Mouse (Mus musculus): Measurements from ENCODE around the gene Mri1. TPM values are rescaled to one million over a fixed set of nuclear protein-coding genes. Genes with fewer than 3 reads are reported as not detected.
"Not testable (repeated sequence)": the region's sequence is repeated elsewhere in the genome, so short reads cannot be mapped to it uniquely, and the experiment has no call there.

Mri1 gene
- polyA plus RNA-seq, 1 experiment: 22.8 TPM

DNA sequence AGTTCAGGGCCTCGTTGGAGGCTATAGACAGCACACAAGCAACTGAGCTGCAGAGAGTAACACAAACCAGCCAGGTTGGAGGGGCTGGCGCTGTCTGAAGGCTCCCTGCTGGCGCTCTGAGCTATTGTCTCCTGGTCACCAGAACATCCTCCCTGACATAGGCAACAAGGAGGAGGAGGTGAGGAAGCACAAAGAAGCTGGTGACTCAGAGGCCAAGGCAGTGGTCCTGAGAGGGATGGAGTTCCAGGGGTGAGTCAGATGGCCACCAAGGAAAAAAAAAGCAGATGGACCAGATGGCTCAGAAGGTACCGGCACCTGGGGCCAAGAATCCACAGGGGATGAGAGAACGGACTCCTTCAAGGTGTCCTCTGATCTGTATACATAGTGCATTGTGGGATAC is 34.0 kb upstream of the Mri1 start:
- Histone ChIP-seq H3K27me3 (ENCODE audit: control insufficient read depth, insufficient read depth, insufficient read length) (no peaks in the 10 kb centered on the region), H3K79me2 (ENCODE audit: control insufficient read depth, insufficient read depth) (no peaks in the 10 kb centered on the region), H3ac (ENCODE audit: control insufficient read depth, insufficient read length) (no peak overlapping the region), H3K36me3 (ENCODE audit: control insufficient read depth, insufficient read depth) (no peaks in the 10 kb centered on the region), H3K4me3 (no peak overlapping the region), H3K4me2 (ENCODE audit: low read depth) (no peak overlapping the region)
- TF ChIP-seq SRF (IDR thresholded peaks at IDR 0.05; ENCODE audit: control insufficient read depth, insufficient read length, low read depth) (no peak), MYOD1 (IDR thresholded peaks at IDR 0.05; ENCODE audit: control insufficient read depth in 1 of 3, insufficient read length in 2 of 3, low read depth in 2 of 3) (no peak), REST (IDR thresholded peaks at IDR 0.05; ENCODE audit: insufficient read depth, insufficient read length) (no peak), TCF12 (IDR thresholded peaks at IDR 0.05; ENCODE audit: insufficient read depth, poor library complexity, severe bottlenecking) (no peak), USF1 (IDR thresholded peaks at IDR 0.05; ENCODE audit: low read depth) (no peak), POLR2A (IDR thresholded peaks at IDR 0.05; ENCODE audit: insufficient read length, low read depth) (no peak), CEBPB (IDR thresholded peaks at IDR 0.05; ENCODE audit: insufficient read depth, poor library complexity, severe bottlenecking) (no peak), E2F4 (IDR thresholded peaks at IDR 0.05; ENCODE audit: insufficient read depth) (no peak), MAX (IDR thresholded peaks at IDR 0.05; ENCODE audit: low read depth) (no peak), TCF3 (IDR thresholded peaks at IDR 0.05; ENCODE audit: insufficient read length, low read depth) (no peak), MYOG (IDR thresholded peaks at IDR 0.05; ENCODE audit: control insufficient read depth in 1 of 3, insufficient read depth in 1 of 3, insufficient read length in 2 of 3, low read depth in 2 of 3) (no peak), POLR2AphosphoS2 (IDR thresholded peaks at IDR 0.05; ENCODE audit: insufficient read length, low read depth) (no peak)

DNA sequence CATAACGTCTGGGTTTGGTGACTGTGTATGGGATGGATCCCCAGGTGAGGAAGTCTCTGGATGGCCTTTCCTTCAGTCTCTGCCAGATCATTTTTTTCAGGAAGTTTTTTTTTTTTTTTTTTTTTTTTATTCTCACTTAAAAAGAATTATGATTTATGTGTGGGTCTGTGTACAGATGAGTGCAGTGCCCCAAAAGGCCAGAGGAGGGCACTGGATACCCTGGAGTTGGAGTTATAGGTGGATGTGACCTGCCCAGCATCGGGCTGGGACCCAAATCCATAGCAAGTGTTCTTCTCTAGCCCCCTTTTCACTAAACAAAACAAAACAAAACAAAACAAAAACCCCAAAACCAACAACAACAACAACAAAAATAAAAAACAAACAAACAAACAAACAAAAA is 31.8 kb upstream of the Mri1 start:
- no peak overlapping the region for H3K4me2 ChIP-seq (ENCODE audit: low read depth)
- H3K79me2 ChIP-seq (ENCODE audit: control insufficient read depth, insufficient read depth): no peaks in the 10 kb centered on the region
- no peak for TF ChIP-seq TCF3 (IDR thresholded peaks at IDR 0.05; ENCODE audit: insufficient read length, low read depth)
- no peak for TF ChIP-seq USF1 (IDR thresholded peaks at IDR 0.05; ENCODE audit: low read depth)
- TF ChIP-seq POLR2AphosphoS2 (IDR thresholded peaks at IDR 0.05; ENCODE audit: insufficient read length, low read depth): no peak
- TF ChIP-seq MAX (IDR thresholded peaks at IDR 0.05; ENCODE audit: low read depth): no peak
- no peak overlapping the region for H3K4me3 ChIP-seq
- no peak overlapping the region for H3ac ChIP-seq (ENCODE audit: control insufficient read depth, insufficient read length)
- H3K27me3 ChIP-seq (ENCODE audit: control insufficient read depth, insufficient read depth, insufficient read length): no peaks in the 10 kb centered on the region
- H3K36me3 ChIP-seq (ENCODE audit: control insufficient read depth, insufficient read depth): no peaks in the 10 kb centered on the region

DNA sequence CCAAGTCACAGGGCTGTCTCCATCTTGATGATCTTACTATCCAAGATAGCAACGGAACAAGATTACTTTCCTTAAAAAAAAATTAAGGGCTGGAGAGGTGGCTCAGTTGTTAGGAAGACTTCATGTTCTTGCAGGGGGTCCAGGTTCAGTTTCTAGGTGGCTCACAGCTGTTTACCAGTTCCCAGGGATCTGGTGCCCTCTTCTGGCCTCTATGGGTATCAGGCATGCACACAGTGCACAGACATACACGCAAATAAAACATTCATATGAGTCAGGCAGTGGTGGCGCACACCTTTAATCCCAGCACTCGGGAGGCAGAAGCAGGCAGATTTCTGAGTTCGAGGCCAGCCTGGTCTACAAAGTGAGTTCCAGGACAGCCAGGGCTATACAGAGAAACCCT is 28.5 kb upstream of the Mri1 start:
- not testable (repeated sequence) for H3K4me2 ChIP-seq (ENCODE audit: low read depth); H3K79me2 ChIP-seq (ENCODE audit: control insufficient read depth, insufficient read depth); H3ac ChIP-seq (ENCODE audit: control insufficient read depth, insufficient read length); H3K27me3 ChIP-seq (ENCODE audit: control insufficient read depth, insufficient read depth, insufficient read length); H3K4me3 ChIP-seq; H3K36me3 ChIP-seq (ENCODE audit: control insufficient read depth, insufficient read depth)
- TF ChIP-seq MYOG (IDR thresholded peaks at IDR 0.05; ENCODE audit: control insufficient read depth in 1 of 3, insufficient read depth in 1 of 3, insufficient read length in 2 of 3, low read depth in 2 of 3): peak in 1 of 3 experiments; percentile 6

DNA sequence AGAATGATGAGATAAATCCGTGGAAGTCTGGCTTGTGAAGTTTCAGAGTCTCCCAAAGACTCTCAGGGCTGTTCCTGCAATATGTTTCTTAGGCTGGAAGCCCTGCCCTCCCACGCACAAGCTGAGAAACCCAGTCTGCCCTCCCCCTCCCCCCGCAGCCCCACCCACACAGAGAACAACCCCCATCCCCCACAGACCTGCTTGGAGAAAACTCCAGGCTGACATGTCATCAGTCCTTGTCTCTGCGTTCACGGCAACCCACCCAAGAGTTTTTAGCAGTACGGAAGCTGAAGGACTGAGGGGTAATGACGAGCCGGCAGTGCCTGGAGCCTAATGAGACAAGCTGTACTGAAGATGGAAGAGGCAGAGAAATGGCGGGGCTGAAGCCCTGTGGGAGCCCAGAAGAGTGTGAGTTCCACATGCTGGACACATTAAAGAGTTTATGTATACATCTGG is 27.5 kb upstream of the Mri1 start:
- H3K27me3 ChIP-seq (ENCODE audit: control insufficient read depth, insufficient read depth, insufficient read length): no peaks in the 10 kb centered on the region
- no peak overlapping the region for H3K4me3 ChIP-seq
- peak overlapping the region; percentile 24 for H3K4me2 ChIP-seq (ENCODE audit: low read depth)
- H3ac ChIP-seq (ENCODE audit: control insufficient read depth, insufficient read length): no peak overlapping the region
- no peaks in the 10 kb centered on the region for H3K36me3 ChIP-seq (ENCODE audit: control insufficient read depth, insufficient read depth)
- TF ChIP-seq MYOG (IDR thresholded peaks at IDR 0.05; ENCODE audit: control insufficient read depth in 1 of 3, insufficient read depth in 1 of 3, insufficient read length in 2 of 3, low read depth in 2 of 3) (no peak), POLR2A (IDR thresholded peaks at IDR 0.05; ENCODE audit: insufficient read length, low read depth) (no peak), MYOD1 (IDR thresholded peaks at IDR 0.05; ENCODE audit: control insufficient read depth in 1 of 3, insufficient read length in 2 of 3, low read depth in 2 of 3) (no peak), POLR2AphosphoS2 (IDR thresholded peaks at IDR 0.05; ENCODE audit: insufficient read length, low read depth) (no peak), TCF12 (IDR thresholded peaks at IDR 0.05; ENCODE audit: insufficient read depth, poor library complexity, severe bottlenecking) (no peak), REST (IDR thresholded peaks at IDR 0.05; ENCODE audit: insufficient read depth, insufficient read length) (no peak), CEBPB (IDR thresholded peaks at IDR 0.05; ENCODE audit: insufficient read depth, poor library complexity, severe bottlenecking) (no peak), USF1 (IDR thresholded peaks at IDR 0.05; ENCODE audit: low read depth) (no peak), MAX (IDR thresholded peaks at IDR 0.05; ENCODE audit: low read depth) (no peak), TCF3 (IDR thresholded peaks at IDR 0.05; ENCODE audit: insufficient read length, low read depth) (no peak), SRF (IDR thresholded peaks at IDR 0.05; ENCODE audit: control insufficient read depth, insufficient read length, low read depth) (no peak), E2F4 (IDR thresholded peaks at IDR 0.05; ENCODE audit: insufficient read depth) (no peak)
- no peaks in the 10 kb centered on the region for H3K79me2 ChIP-seq (ENCODE audit: control insufficient read depth, insufficient read depth)

DNA sequence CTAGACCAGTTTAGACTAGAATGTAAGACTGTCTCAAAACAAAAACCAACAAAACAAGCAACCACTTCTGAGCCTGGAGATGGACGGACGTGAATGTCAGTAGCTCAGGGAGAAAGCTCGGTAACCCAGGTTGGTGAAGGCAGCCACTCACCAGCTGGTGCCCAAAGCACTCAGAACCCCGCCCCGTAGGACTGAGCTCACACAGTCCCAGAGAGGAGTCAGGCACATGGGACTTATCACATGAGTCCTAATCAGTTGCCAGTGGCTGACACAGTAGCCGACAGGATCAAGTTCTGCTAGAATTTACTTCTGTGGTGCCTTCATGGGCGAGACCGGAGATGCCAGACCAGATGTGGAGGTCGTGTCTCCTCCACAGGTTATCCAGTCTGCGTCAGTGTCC is 23.7 kb upstream of the Mri1 start:
- H3K79me2 ChIP-seq (ENCODE audit: control insufficient read depth, insufficient read depth): no peaks in the 10 kb centered on the region

More for the DNA sequence above, 23.7 kb upstream of the Mri1 start:
- TF ChIP-seq MAX (IDR thresholded peaks at IDR 0.05; ENCODE audit: low read depth) (no peak), MYOD1 (IDR thresholded peaks at IDR 0.05; ENCODE audit: control insufficient read depth in 1 of 3, insufficient read length in 2 of 3, low read depth in 2 of 3) (no peak), SRF (IDR thresholded peaks at IDR 0.05; ENCODE audit: control insufficient read depth, insufficient read length, low read depth) (no peak), MYOG (IDR thresholded peaks at IDR 0.05; ENCODE audit: control insufficient read depth in 1 of 3, insufficient read depth in 1 of 3, insufficient read length in 2 of 3, low read depth in 2 of 3) (no peak), REST (IDR thresholded peaks at IDR 0.05; ENCODE audit: insufficient read depth, insufficient read length) (no peak), E2F4 (IDR thresholded peaks at IDR 0.05; ENCODE audit: insufficient read depth) (no peak), USF1 (IDR thresholded peaks at IDR 0.05; ENCODE audit: low read depth) (no peak), CEBPB (IDR thresholded peaks at IDR 0.05; ENCODE audit: insufficient read depth, poor library complexity, severe bottlenecking) (no peak), TCF3 (IDR thresholded peaks at IDR 0.05; ENCODE audit: insufficient read length, low read depth) (no peak), POLR2AphosphoS2 (IDR thresholded peaks at IDR 0.05; ENCODE audit: insufficient read length, low read depth) (no peak), POLR2A (IDR thresholded peaks at IDR 0.05; ENCODE audit: insufficient read length, low read depth) (no peak), TCF12 (IDR thresholded peaks at IDR 0.05; ENCODE audit: insufficient read depth, poor library complexity, severe bottlenecking) (no peak)
- H3ac ChIP-seq (ENCODE audit: control insufficient read depth, insufficient read length): no peak overlapping the region
- no peak overlapping the region for H3K4me2 ChIP-seq (ENCODE audit: low read depth)
- H3K27me3 ChIP-seq (ENCODE audit: control insufficient read depth, insufficient read depth, insufficient read length): no peaks in the 10 kb centered on the region
- H3K36me3 ChIP-seq (ENCODE audit: control insufficient read depth, insufficient read depth): no peaks in the 10 kb centered on the region
- H3K4me3 ChIP-seq: no peak overlapping the region

All from myocyte (in vitro differentiated cells).